Mouse (Mus musculus) stomach, postnatal 0 days (tissue): ENCODE data around the gene Vmn1r239-ps.
"Not testable (repeated sequence)": the region's sequence is repeated elsewhere in the genome, so short reads cannot be mapped to it uniquely, and the experiment has no call there.

Source experiments
- CTCF ChIP-seq: IDR thresholded peaks from 2 replicates; pipeline ENCODE4 v1.5.1; 2016; ENCODE audit warnings: antibody characterized with exemption, low read depth, mild to moderate bottlenecking, moderate library complexity
- EP300 ChIP-seq: optimal IDR thresholded peaks from 2 replicates; pipeline ENCODE3; 2016; ENCODE audit warnings: antibody characterized with exemption

DNA sequence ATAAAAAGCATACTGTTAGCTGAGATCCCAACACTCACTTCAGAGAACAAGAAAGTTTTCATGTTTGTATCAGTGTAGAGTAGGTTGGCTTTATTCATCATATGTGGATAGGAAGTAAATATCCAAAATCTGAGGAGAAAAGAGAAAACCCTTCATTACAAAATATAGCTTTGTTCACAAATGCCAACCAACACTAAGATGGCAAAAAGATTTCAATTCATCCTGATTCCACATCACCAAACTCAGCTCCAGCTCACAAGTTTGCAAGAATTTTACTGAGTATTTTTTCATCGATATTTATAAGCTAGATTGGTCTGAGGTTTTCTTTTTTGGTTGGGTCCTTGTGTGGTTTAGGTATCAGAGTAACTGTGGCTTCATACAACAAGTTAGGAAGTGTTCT is at the start of gene Vmn1r239-ps:
- TF ChIP-seq CTCF, EP300: not testable (repeated sequence)
